Mouse (Mus musculus) splenic B cell, adult 2 months (primary cell): Measurements from ENCODE around the gene Hmgb1.
A peak's percentile ranks its signal among the peaks of the same experiment; 100 is the strongest.

Experiments used
- DNase-seq: peaks from one replicate; pipeline ENCODE4 v3.0.0-alpha.2; 2011; ENCODE audit warnings: low read depth, low spot score
- H3K27me3 ChIP-seq: 2 replicates; pipeline ENCODE4 v1.6.1; 2012; ENCODE audit warnings: mild to moderate bottlenecking, low read length, moderate library complexity, mixed read lengths; ENCODE audit not compliant: control insufficient read depth, poor library complexity, insufficient read depth, severe bottlenecking
- H3K36me3 ChIP-seq: 2 replicates; pipeline ENCODE4 v1.6.1; 2012; ENCODE audit warnings: mild to moderate bottlenecking, low read length, moderate library complexity, mixed read lengths; ENCODE audit not compliant: control insufficient read depth, poor library complexity, insufficient read depth, severe bottlenecking

Gene Hmgb1

GRCm38 (mm10) chr5:149113439-149113838 lies 70.8 kb downstream of the Hmgb1 start:
- no peaks in the 10 kb centered on the region for H3K27me3 ChIP-seq
- no peaks in the 10 kb centered on the region for H3K36me3 ChIP-seq
- no peak for DNase-seq

- Histone ChIP-seq H3K36me3 (no peaks in the 10 kb centered on the region), H3K27me3 (no peaks in the 10 kb centered on the region)
- DNase-seq = no peak
These were observed 71.7 kb downstream of the Hmgb1 start for GRCm38 (mm10) chr5:149112559-149112958.

GRCm38 (mm10) chr5:149109220-149109619 lies 75.1 kb downstream of the Hmgb1 start:
- Histone ChIP-seq H3K27me3 (no peaks in the 10 kb centered on the region), H3K36me3 (no peaks in the 10 kb centered on the region)
- no peak for DNase-seq

GRCm38 (mm10) chr5:149108178-149108577 lies 76.1 kb downstream of the Hmgb1 start:
- no peaks in the 10 kb centered on the region for H3K27me3 ChIP-seq
- H3K36me3 ChIP-seq = no peaks in the 10 kb centered on the region
- DNase-seq = no peak

GRCm38 (mm10) chr5:149107566-149107965 lies 76.7 kb downstream of the Hmgb1 start:
- no peak for DNase-seq
- Histone ChIP-seq H3K36me3 (no peaks in the 10 kb centered on the region), H3K27me3 (no peaks in the 10 kb centered on the region)

GRCm38 (mm10) chr5:149104096-149104725 lies 80.1 kb downstream of the Hmgb1 start:
- H3K36me3 ChIP-seq = no peaks in the 10 kb centered on the region
- no peaks in the 10 kb centered on the region for H3K27me3 ChIP-seq
- DNase-seq = peak; percentile 30

- Histone ChIP-seq H3K36me3 (no peaks in the 10 kb centered on the region), H3K27me3 (no peaks in the 10 kb centered on the region)
- DNase-seq = peak; percentile 22
These were observed 82.4 kb downstream of the Hmgb1 start for GRCm38 (mm10) chr5:149101869-149102268.

- DNase-seq = no peak
- H3K27me3 ChIP-seq = no peaks in the 10 kb centered on the region
- H3K36me3 ChIP-seq = no peaks in the 10 kb centered on the region
These were observed 84.2 kb downstream of the Hmgb1 start for GRCm38 (mm10) chr5:149100091-149100490.

GRCm38 (mm10) chr5:149099009-149099408 lies 85.3 kb downstream of the Hmgb1 start:
- no peaks in the 10 kb centered on the region for H3K36me3 ChIP-seq
- DNase-seq = no peak

GRCm38 (mm10) chr5:149097841-149098240 lies 86.4 kb downstream of the Hmgb1 start:
- DNase-seq = peak; percentile 13
- H3K27me3 ChIP-seq = no peaks in the 10 kb centered on the region
- H3K36me3 ChIP-seq = no peaks in the 10 kb centered on the region

More at GRCm38 (mm10) chr5:149099009-149099408, 85.3 kb downstream of the Hmgb1 start:
- no peaks in the 10 kb centered on the region for H3K27me3 ChIP-seq

- no peaks in the 10 kb centered on the region for H3K36me3 ChIP-seq
- no peaks in the 10 kb centered on the region for H3K27me3 ChIP-seq
- no peak for DNase-seq
These were observed 88.0 kb downstream of the Hmgb1 start for GRCm38 (mm10) chr5:149096284-149096683.

- no peak for DNase-seq
These were observed 91.4 kb downstream of the Hmgb1 start for GRCm38 (mm10) chr5:149092926-149093325.

GRCm38 (mm10) chr5:149092526-149092925 lies 91.8 kb downstream of the Hmgb1 start:
- Histone ChIP-seq H3K36me3 (no peaks in the 10 kb centered on the region), H3K27me3 (no peaks in the 10 kb centered on the region)
- no peak for DNase-seq

More at GRCm38 (mm10) chr5:149092926-149093325, 91.4 kb downstream of the Hmgb1 start:
- no peaks in the 10 kb centered on the region for H3K36me3 ChIP-seq
- no peaks in the 10 kb centered on the region for H3K27me3 ChIP-seq

- H3K27me3 ChIP-seq = no peaks in the 10 kb centered on the region
- no peaks in the 10 kb centered on the region for H3K36me3 ChIP-seq
- no peak for DNase-seq
These were observed 93.0 kb downstream of the Hmgb1 start for GRCm38 (mm10) chr5:149091256-149091655.

GRCm38 (mm10) chr5:149089860-149090259 lies 94.4 kb downstream of the Hmgb1 start:
- Histone ChIP-seq H3K36me3 (no peaks in the 10 kb centered on the region), H3K27me3 (no peaks in the 10 kb centered on the region)
- DNase-seq = no peak

- Histone ChIP-seq H3K36me3 (no peaks in the 10 kb centered on the region), H3K27me3 (no peaks in the 10 kb centered on the region)
- DNase-seq = no peak
These were observed 94.8 kb downstream of the Hmgb1 start for GRCm38 (mm10) chr5:149089456-149089855.
